ENCODE assay signal across 23 mouse cellular contexts in the genomic region with DNA sequence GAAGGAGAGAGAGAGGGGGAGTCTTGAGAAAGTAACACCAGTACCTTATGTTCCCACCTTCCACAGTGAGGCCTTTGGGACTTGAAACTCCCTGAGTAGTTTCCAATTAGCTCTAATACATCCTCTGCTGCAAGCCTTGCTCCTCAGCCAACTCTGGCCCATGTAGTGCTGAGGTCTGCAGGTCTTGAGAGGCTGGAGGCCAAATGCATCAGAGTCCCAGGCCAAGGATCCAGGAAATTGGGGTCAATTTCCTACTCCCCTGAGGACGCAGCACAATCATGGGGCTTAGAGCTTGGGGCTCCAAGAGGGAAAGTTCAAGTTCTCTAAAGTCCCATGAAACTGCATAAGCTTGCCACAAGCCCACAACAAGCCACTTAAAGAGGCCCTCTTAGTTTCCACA.
DNase-seq lines count a peak whose midpoint lies in the region; ATAC-seq lines count a peak whose summit lies in the region.
"Had no signal": no experiment of that assay in that cellular context is flagged by ENCODE, and none has a peak within 500 bp of the region (broad histone marks: within the 10 kb centered on the region; RNA-seq: fewer than 3 reads in every experiment).

No protein-coding gene starts in this region.

- H3K4me1 ChIP-seq in forebrain, embryonic 12.5 days: no peaks in the 10 kb centered on the region
- H3K4me1 ChIP-seq: embryonic facial prominence, embryonic 12.5 days; hindbrain, embryonic 15.5 days; limb, embryonic 15.5 days had no signal

- H3K27ac ChIP-seq in forebrain, embryonic 12.5 days: no peak overlapping the region
- H3K27ac ChIP-seq: embryonic facial prominence, embryonic 12.5 days; hindbrain, embryonic 15.5 days; left cerebral cortex, adult 2 months; limb, embryonic 15.5 days; liver, embryonic 14.5 days; stomach, postnatal 0 days had no signal

- 89% methylated on average over 1 of the region's 1 CpGs for WGBS in forebrain, embryonic 12.5 days

- DNase-seq in gastrocnemius, adult 18-20 months (ENCODE audit: low spot score): peak; percentile 63
- DNase-seq in gastrocnemius, postnatal 4 days (ENCODE audit: low spot score in 2 of 2): no peak
- peak; percentile 31 for DNase-seq in kidney, adult 11 months
- DNase-seq in kidney, postnatal 4 days: no peak
- peak; percentile 18 to 45 for DNase-seq in gastrocnemius, adult 8-10 months (ENCODE audit: low spot score in 2 of 2)
- DNase-seq in kidney, postnatal 10 days: peak; percentile 23
- no peak for DNase-seq in cerebellum, postnatal 4 days (ENCODE audit: low spot score in 2 of 2)
- DNase-seq: cerebellum, adult 11-12 months; cerebellum, postnatal 10 days; left cerebral cortex, postnatal 4 days; lung, embryonic 14.5 days; midbrain, embryonic 14.5 days; retina, postnatal 1 day; right cerebral cortex, postnatal 25 days; thymus, adult 2 months; thymus, postnatal 4 days had no signal

- no peaks in the 10 kb centered on the region for H3K9me3 ChIP-seq in forebrain, embryonic 12.5 days
- H3K9me3 ChIP-seq: embryonic facial prominence, embryonic 12.5 days; hindbrain, embryonic 15.5 days; limb, embryonic 15.5 days had no signal

- no peaks in the 10 kb centered on the region for H3K27me3 ChIP-seq in forebrain, embryonic 12.5 days
- H3K27me3 ChIP-seq: embryonic facial prominence, embryonic 12.5 days; hindbrain, embryonic 15.5 days; limb, embryonic 15.5 days had no signal

- ATAC-seq in forebrain, embryonic 12.5 days (ENCODE audit: low FRiP score): no peak

- H3K36me3 ChIP-seq in forebrain, embryonic 12.5 days (replicated peaks): no peaks in the 10 kb centered on the region; the same call in 1 of the 2 replicates
- H3K36me3 ChIP-seq: embryonic facial prominence, embryonic 12.5 days; hindbrain, embryonic 15.5 days; limb, embryonic 15.5 days had no signal

- no peak overlapping the region for H3K4me3 ChIP-seq in forebrain, embryonic 12.5 days (replicated peaks)
- H3K4me3 ChIP-seq: embryonic facial prominence, embryonic 12.5 days; hindbrain, embryonic 15.5 days; left cerebral cortex, adult 2 months; limb, embryonic 15.5 days had no signal

- no peak overlapping the region for H3K4me2 ChIP-seq in forebrain, embryonic 12.5 days
- H3K4me2 ChIP-seq: embryonic facial prominence, embryonic 12.5 days; hindbrain, embryonic 15.5 days; limb, embryonic 15.5 days; lung, embryonic 14.5 days had no signal

- H3K9ac ChIP-seq in forebrain, embryonic 12.5 days: no peak overlapping the region
- H3K9ac ChIP-seq: embryonic facial prominence, embryonic 12.5 days; hindbrain, embryonic 15.5 days; limb, embryonic 15.5 days; liver, embryonic 14.5 days; lung, embryonic 14.5 days had no signal

Comparison
In these comparisons a context has a peak if more than half of its experiments do, and no peak if none do; other contexts are left out.
1. DNase-seq: peak in gastrocnemius, adult 18-20 months (single experiment), kidney, adult 11 months (single experiment), gastrocnemius, adult 8-10 months (2 of 2) and kidney, postnatal 10 days (single experiment); none in gastrocnemius, postnatal 4 days (0 of 2), kidney, postnatal 4 days (0 of 2) and cerebellum, postnatal 4 days (0 of 2).